Mouse (Mus musculus) testis, adult 2 months (tissue): Measurements from ENCODE around the gene Acads. TPM values are rescaled to one million over a fixed set of nuclear protein-coding genes. Genes with fewer than 3 reads are reported as not detected.

Experiments
- H3K27ac ChIP-seq: fragments of 200-500 bp; 2 replicates; pipeline ENCODE4 v1.5.1; 2012; ENCODE audit warnings: low read depth, low read length; ENCODE audit not compliant: control insufficient read depth, insufficient read depth
- H3K27me3 ChIP-seq: fragments of 200-500 bp; 2 replicates; pipeline ENCODE4 v1.6.1; 2012; ENCODE audit warnings: mild to moderate bottlenecking, low read length, moderate library complexity; ENCODE audit not compliant: control insufficient read depth, insufficient read depth
- H3K36me3 ChIP-seq: fragments of 200-500 bp; 2 replicates; pipeline ENCODE4 v1.6.1; 2012; ENCODE audit warnings: mild to moderate bottlenecking, low read length; ENCODE audit not compliant: control insufficient read depth, insufficient read depth
- H3K4me1 ChIP-seq: fragments of 200-500 bp; 2 replicates; pipeline ENCODE4 v1.6.1; 2012; ENCODE audit warnings: low read length; ENCODE audit not compliant: control insufficient read depth, insufficient read depth
- H3K4me3 ChIP-seq: fragments of 200-500 bp; 2 replicates; pipeline ENCODE4 v1.5.1; 2012; ENCODE audit warnings: low read depth, mild to moderate bottlenecking, low read length, moderate library complexity, mixed read lengths; ENCODE audit not compliant: control insufficient read depth
- CTCF ChIP-seq: fragments of 200-500 bp; IDR thresholded peaks from 2 replicates; pipeline ENCODE4 v1.5.1; 2012; ENCODE audit warnings: low read depth, mild to moderate bottlenecking, inconsistent platforms, low read length, moderate library complexity; ENCODE audit not compliant: control insufficient read depth, insufficient read depth, insufficient replicate concordance
- POLR2A ChIP-seq: fragments of 200-500 bp; IDR thresholded peaks from 2 replicates; pipeline ENCODE4 v1.6.1; 2012; ENCODE audit warnings: low read depth, mild to moderate bottlenecking, inconsistent platforms, low read length, moderate library complexity; ENCODE audit not compliant: control insufficient read depth
- polyA plus RNA-seq: library from polyadenylated mRNA; depleted of rRNA; stranded (reverse); fragments of >200 nt; gene quantifications from 2 replicates; pipeline ENCODE4 v1.2.3, GENCODE M21; 2012

Gene Acads
- polyA plus RNA-seq, 1 experiment = 12.1 TPM

- no peaks in the 10 kb centered on the region for H3K27me3 ChIP-seq
- H3K27ac ChIP-seq = no peak overlapping the region
- no peak overlapping the region for H3K4me3 ChIP-seq
- H3K36me3 ChIP-seq = no peaks in the 10 kb centered on the region
- no peak for TF ChIP-seq CTCF
- TF ChIP-seq POLR2A = no peak
- peaks cover 24% of the 10 kb centered on the region for H3K4me1 ChIP-seq
Measured at GRCm38 (mm10) chr5:115161064-115161939, 42.2 kb upstream of the Acads start.

GRCm38 (mm10) chr5:115160655-115161054 lies 41.5 kb upstream of the Acads start:
- no peak overlapping the region for H3K27ac ChIP-seq
- no peak for TF ChIP-seq POLR2A
- TF ChIP-seq CTCF = no peak
- no peak overlapping the region for H3K4me3 ChIP-seq
- H3K27me3 ChIP-seq = no peaks in the 10 kb centered on the region
- peaks cover 22% of the 10 kb centered on the region for H3K4me1 ChIP-seq
- H3K36me3 ChIP-seq = no peaks in the 10 kb centered on the region

DNA sequence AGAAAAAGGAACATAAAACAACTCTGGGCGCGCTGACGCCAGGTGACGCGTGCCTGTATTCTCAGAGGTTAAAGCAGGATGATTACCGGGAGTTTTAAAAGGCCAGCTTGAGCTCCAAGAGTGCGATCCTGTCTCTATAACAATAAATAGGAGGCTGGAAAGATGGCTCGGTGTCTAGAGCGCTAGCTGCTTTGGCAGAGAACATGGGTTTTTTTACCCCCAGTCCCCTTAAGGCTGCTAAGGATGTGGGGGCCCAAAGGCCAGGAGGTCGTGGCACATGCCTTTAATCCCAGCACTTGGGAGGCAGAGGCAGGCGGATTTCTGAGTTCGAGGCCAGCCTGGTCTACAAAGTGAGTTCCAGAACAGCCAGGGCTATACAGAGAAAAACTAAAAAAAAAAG lies 40.0 kb upstream of the Acads start:
- H3K4me1 ChIP-seq = peaks cover 31% of the 10 kb centered on the region
- TF ChIP-seq CTCF = no peak
- no peak for TF ChIP-seq POLR2A
- peak overlapping the region; percentile 98 for H3K27ac ChIP-seq
- peak overlapping the region; percentile 90 for H3K4me3 ChIP-seq
- no peaks in the 10 kb centered on the region for H3K27me3 ChIP-seq
- no peaks in the 10 kb centered on the region for H3K36me3 ChIP-seq

DNA sequence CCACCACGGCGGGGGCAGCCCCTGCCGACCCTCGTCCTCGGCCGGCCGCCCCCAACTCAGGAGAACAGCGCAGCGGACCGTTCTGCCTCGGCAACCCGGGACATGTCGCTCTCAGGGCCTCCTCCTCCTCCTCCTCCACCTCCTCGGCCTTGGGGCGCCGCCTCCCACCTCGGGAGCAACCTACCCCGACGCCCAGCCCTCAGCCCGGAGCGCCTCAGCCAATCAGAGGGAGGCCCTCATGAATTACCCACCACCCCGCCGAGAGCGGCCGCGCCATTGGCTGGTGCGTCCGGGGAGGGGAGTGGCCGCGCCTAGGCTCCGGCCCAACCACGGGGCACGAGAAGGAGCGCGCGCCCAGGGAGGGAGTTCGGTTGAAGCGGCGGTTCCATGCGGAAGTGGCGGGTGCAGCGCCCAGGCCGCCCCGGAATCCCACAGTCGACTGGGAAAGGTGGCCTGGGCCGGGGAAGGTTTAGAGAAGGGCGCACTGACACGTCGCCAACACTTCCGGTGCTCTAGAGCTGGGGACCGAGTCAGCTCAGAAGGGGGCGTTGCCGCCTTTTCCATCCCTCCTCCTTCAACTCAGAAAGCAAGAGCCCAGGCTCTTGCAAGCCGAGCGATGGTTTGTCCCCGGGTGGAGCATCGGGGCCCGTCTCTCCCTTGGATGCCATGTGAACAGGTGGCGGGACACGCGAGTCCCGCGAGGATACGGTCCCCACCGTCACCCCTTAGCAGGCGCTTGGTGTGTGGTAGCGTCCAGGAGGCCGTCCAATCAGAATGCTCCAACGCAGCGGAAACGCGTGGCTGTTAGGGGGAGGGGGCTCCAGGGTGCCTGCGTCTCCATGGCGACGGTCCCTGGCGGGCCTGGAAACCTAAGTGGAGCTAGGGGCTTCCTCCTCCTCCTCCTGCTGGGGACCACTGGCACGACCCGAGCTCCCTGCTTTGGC lies 39.2 kb upstream of the Acads start, which contains the start of gene Mlec:
TSS of gene Mlec (minus strand) at position 140 of the 944 bp plus-strand sequence.
- Histone ChIP-seq H3K27ac (peak within 1 kb of the TSS; percentile 98), H3K4me1 (peaks cover 27% of the 10 kb centered on the region), H3K4me3 (peak within 1 kb of the TSS; percentile 90), H3K27me3 (no peaks in the 10 kb centered on the region), H3K36me3 (no peaks in the 10 kb centered on the region)
- peak; percentile 96 for TF ChIP-seq POLR2A
- no peak for TF ChIP-seq CTCF

DNA sequence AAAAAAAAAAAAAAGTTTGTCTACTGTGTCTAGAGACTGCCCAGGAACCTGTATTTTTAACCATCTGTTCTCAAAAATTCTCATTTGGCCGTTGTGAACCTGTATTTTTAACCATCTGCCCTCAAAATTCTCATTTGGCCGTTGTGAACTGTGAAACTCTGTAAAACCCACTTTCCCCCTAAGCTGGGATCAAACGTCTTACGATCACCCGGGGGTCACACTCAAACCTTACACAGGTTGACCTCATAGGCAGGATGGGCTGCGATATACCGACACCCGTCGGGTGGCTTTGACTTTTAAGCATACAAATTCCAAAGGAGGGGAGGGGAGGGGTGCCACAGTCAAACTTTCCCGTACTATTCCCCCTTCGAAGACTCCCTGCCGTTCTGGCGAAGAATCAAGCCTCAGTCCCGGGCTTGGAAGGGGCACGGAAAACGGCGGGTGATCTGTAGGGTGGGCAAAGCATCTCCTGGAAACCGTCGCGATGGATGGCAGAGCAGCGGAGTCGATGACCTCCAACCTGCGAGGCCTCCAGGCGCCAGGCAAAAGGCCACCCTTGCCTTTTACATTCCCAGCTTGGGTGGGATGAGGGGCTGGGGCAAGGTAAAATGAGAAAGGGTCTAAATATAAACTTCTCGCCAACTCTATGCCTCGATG lies 37.9 kb upstream of the Acads start:
- TF ChIP-seq POLR2A = no peak; the same call in 1 of the 2 replicates
- TF ChIP-seq CTCF = no peak
- Histone ChIP-seq H3K27ac (peak overlapping the region; percentile 22), H3K27me3 (no peaks in the 10 kb centered on the region), H3K4me3 (peak overlapping the region; percentile 90), H3K4me1 (peaks cover 29% of the 10 kb centered on the region), H3K36me3 (no peaks in the 10 kb centered on the region; the same call in 1 of the 2 replicates)

DNA sequence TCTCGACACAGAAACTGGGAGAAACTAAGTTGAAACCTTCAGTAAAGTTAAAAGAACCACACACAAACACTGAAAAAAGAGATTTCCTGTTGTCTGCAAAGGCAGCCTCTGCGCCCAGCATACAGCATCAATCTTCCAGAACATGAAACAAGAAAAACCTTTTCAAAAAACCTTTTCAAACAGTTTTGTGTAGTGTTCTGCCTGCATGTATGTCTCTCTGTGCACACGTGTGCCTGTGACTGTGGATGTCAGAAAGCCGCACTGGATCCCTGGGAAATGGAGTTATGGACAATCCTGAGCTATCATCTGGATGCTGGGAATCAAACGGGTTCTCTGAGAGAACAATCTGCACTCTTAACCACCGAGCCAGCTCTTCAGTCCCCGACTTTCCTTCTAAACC lies 37.3 kb upstream of the Acads start:
- TF ChIP-seq CTCF = no peak
- no peak for TF ChIP-seq POLR2A
- no peaks in the 10 kb centered on the region for H3K27me3 ChIP-seq
- peaks cover 28% of the 10 kb centered on the region for H3K4me1 ChIP-seq
- no peaks in the 10 kb centered on the region; the same call in 1 of the 2 replicates for H3K36me3 ChIP-seq
- no peak overlapping the region for H3K27ac ChIP-seq
- peak overlapping the region; percentile 57 for H3K4me3 ChIP-seq
